Mouse (Mus musculus): Measurements from ENCODE around the gene Nr1h4.
"Not testable (repeated sequence)": the region's sequence is repeated elsewhere in the genome, so short reads cannot be mapped to it uniquely, and the experiment has no call there.

Gene Nr1h4

DNA sequence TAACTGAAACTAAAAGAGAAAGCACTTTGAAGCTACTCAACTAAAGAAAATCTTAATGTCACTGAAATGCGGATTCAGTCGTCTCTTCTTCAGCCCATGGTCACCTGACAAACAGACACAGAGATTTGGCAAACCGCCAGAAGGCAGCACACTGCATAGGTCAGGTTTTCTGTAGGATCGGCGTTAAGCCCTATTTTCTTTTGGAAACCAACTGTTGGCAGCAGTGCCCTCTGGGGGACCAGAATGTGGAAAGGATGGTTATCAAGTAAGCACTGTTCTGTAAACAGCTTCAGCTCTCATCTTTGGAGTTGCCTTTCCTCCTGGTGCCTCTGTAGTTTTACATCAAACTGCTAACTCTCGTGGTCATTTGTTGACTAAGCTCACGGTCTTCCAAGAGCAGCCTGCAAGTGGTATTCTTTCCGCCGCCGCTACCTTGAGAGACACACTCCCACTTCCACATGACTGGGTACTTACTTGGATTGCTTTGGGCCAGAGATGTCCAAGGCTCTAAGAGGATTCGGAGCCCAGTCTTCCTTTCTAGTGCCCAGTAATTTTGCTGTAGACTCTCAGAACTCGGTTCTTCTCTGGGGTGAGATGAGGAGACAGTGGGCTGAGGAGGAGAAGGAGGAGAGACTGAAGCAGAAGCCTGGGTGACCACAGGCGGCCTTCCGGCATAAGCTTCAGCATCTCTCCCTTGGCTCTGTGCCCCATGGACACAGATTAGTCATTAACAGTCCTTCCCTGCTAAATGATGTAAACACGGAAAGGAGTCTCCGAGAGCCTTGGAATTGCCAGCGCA is at the start of gene Nr1h4:
Gene Nr1h4, minus strand, starts transcription at position 657 of the 799 bp plus-strand sequence.
- DNase-seq (ENCODE audit: low read depth, low spot score), result no peak

DNA sequence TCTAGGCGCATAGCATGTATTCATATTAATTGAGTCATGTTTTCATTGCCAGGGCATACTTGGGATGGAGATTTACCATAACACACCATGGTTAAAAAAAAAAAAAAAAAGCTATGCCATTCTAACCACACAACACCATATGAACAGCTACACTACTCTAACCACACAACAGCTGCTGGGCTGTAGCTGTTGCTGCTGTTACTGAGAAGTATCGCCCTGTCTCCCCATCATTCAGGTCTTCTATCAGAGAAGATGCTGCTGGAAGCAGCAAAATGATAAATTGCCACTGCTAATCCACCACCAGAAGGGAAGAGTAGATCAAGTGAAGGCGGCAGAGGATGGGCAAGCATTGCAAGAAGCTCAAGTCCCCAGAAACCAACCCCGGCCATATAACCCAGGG is 45.4 kb upstream of the Nr1h4 start:
- DNase-seq (ENCODE audit: low read depth, low spot score), result no peak

- DNase-seq (ENCODE audit: low read depth, low spot score), result no peak
These were observed 44.3 kb upstream of the Nr1h4 start for GRCm38 (mm10) chr10:89577666-89578065.

DNA sequence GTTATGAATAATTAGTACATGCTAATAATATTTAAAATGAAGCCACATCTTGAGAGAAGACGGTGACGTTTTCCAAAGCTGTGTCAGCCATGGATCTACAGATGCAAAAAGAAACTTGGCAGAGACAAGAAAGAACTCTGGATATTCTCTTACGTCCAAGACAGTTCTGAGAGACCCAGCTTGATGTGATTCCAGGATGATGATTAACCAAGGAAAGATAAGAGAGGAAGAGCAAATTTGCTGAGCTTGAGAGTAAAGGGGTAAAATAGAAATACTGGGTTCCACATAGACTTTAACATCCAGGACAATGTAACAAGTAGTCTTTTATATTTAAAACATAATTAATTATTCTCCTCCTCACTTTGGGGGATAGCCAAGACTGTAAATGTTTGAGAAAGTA is 40.0 kb upstream of the Nr1h4 start:
- no peak for DNase-seq (ENCODE audit: low read depth, low spot score)

DNA sequence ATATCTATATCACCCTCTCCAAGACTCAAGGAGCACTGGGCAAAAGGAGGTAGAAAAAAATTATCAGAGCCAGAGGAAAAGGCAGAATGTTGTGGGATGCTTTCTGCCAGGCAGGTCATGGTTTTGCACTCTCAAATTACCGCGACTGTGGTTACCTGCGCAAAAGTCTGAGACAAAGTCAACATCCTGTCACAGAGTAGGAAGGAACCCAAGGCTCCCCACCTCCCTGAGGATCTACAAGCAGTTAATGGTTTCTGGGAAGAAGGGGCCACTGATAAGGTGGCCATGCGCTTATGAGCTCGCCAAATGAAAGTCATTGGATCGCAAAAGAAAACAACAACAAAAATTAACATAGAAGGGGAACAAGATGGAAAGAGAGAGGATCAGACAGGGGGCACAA is 39.6 kb upstream of the Nr1h4 start:
- no peak for DNase-seq (ENCODE audit: low read depth, low spot score)

GRCm38 (mm10) chr10:89567391-89567790 is 34.0 kb upstream of the Nr1h4 start:
- DNase-seq (ENCODE audit: low read depth, low spot score), result no peak

GRCm38 (mm10) chr10:89565301-89566022 is 32.1 kb upstream of the Nr1h4 start:
- DNase-seq (ENCODE audit: low read depth, low spot score), result no peak

GRCm38 (mm10) chr10:89562113-89562512 is 28.7 kb upstream of the Nr1h4 start:
- DNase-seq (ENCODE audit: low read depth, low spot score), result no peak

- no peak for DNase-seq (ENCODE audit: low read depth, low spot score)
These were observed 26.0 kb upstream of the Nr1h4 start for GRCm38 (mm10) chr10:89559351-89559750.

GRCm38 (mm10) chr10:89554885-89555284 is 21.5 kb upstream of the Nr1h4 start:
- DNase-seq (ENCODE audit: low read depth, low spot score), result not testable (repeated sequence)

DNA sequence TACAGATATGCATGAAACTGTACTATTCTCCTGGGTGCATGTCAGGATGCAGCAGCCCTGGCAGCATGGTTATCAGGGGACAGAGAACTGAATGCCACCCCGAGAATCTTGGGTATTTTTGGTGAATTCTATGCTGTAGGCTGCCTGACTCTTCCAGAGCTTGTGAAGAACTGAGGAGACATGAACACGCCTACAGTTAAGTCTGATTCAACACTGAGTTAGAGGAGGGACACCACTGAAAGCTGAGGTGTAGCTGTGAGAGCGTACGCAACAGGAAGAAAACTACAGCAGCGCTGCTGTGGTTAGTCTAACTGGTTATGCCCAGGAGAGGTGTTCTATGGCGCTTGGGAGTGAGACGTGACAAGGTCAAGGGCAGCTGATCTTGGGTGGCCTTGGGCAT is 20.5 kb upstream of the Nr1h4 start:
- DNase-seq (ENCODE audit: low read depth, low spot score), result not testable (repeated sequence)

DNA sequence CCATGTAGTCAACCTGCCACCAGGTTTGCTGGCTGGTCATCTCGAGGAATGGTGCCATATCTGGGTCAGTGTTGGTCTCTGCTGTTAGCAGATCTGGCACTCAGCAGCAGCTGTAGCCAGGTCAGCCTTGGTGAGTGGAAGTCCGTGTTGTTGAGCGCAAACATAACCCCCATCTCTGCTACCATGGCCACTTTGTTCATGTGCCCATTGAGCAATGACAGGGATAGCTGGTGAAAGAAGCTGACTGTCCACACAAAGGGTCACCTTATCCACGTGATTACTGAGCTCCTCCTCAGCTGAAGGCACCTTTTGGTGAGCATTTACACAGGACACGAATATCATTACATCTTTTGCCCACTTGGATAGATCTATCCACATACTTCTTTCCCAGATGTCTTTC is 19.6 kb upstream of the Nr1h4 start:
- DNase-seq (ENCODE audit: low read depth, low spot score), result no peak

DNA sequence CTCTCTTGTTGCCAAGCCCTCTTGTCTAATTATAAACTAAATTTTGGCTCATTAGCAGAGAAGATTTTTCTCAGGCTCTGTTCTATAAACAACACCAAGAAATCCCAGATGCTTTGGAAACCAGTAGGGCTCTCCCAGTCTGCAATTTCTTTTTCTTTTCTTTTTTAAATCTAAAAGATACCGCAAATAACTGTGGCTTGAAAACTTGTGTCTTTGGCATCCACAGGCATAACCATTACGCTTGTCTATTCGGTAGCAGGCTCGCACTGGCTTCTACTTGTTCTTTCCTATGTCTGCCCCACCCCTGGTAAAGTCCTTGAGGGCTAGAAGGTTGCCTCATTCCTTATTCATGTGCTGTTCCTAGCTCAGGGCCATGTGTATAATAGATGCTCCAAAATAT is 18.3 kb upstream of the Nr1h4 start:
- no peak for DNase-seq (ENCODE audit: low read depth, low spot score)

GRCm38 (mm10) chr10:89548028-89548427 is 14.6 kb upstream of the Nr1h4 start:
- no peak for DNase-seq (ENCODE audit: low read depth, low spot score)

GRCm38 (mm10) chr10:89546989-89547388 is 13.6 kb upstream of the Nr1h4 start:
- no peak for DNase-seq (ENCODE audit: low read depth, low spot score)

DNA sequence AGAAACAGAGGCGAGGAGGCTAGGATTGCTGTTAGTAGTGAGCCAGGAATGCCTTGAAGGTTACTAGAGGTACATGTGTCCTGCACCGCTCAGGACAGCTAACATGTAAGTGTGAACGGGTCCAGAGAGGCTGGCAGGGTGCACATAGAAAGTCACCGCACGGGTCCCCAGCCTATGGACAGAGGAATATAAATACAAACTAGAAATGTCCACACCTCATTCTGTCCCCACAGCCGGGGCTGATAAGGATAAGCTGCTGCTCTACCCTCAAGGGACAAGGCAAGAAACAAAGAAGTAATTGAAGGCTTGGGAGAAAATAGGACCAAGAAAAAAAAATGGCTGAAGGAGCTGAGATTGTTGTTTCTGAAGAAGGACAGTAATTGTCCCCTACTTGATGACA is 10.5 kb upstream of the Nr1h4 start:
- DNase-seq (ENCODE audit: low read depth, low spot score), result no peak

- no peak for DNase-seq (ENCODE audit: low read depth, low spot score)
These were observed 8.9 kb upstream of the Nr1h4 start for GRCm38 (mm10) chr10:89542321-89542720.

GRCm38 (mm10) chr10:89532451-89532850 is 934 bp downstream of the Nr1h4 start:
- DNase-seq (ENCODE audit: low read depth, low spot score), result no peak

DNA sequence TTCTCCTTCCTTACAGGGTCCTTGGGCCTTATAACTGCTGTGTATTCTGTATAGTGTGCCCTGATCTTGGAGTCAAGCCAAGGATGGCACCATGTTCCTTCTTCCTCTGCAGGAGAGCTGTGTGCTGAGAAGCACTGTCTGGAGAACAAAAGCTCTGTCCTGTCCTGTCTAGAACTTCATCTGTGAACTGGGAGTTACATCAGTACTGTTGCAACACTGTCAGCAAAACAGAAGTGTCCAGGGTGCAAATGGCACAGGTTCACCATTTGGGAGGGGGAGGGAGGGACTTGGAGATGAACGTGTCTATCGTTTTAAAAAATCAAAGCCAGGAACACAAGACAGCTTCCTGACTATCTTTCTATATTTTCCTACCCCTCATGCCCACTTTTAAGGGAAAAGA is 1.4 kb downstream of the Nr1h4 start:
- no peak for DNase-seq (ENCODE audit: low read depth, low spot score)

GRCm38 (mm10) chr10:89531194-89531634 is 2.2 kb downstream of the Nr1h4 start:
- no peak for DNase-seq (ENCODE audit: low read depth, low spot score)

DNA sequence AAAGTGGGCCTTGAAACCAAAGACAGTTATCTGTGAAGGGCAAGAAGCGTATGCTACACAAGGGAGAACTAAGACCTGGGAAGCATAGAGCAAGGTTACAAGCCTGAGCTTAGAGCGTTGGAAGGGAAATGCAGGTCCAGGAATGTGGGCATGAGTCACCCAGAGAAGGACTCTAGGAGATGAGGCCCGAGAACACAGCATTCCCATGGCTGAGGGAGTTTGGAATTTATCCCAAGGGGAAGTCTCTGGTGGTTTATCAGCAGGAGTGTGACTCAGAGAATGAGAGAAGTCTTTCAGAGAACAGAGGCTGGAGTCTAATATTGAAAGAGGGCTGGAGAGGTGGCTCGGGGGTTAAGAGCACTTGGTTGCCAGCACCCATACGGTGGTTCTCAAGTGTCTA is 6.3 kb downstream of the Nr1h4 start:
- DNase-seq (ENCODE audit: low read depth, low spot score), result no peak

DNA sequence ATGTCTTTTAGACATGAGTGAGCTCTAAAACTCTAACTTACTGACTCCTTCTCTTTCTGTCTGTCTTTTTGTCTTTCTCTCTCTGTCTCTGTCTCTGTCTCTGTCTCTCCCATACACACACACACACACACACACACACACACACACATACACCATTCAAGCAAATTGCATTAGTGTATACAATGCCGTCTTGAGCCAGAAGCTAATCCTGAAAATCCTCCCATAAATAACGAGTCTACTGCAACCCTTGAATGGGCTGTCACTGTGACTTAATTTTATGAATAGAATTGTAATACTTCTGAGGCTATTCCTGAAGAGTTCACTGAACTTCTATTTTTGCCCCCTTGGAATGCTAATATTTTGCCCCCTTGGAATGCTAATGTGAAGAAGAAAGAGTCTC is 7.6 kb downstream of the Nr1h4 start:
- DNase-seq (ENCODE audit: low read depth, low spot score), result no peak

GRCm38 (mm10) chr10:89522481-89522880 is 10.9 kb downstream of the Nr1h4 start:
- DNase-seq (ENCODE audit: low read depth, low spot score), result no peak
